Mouse (Mus musculus) intestine, embryonic 16.5 days (tissue): ENCODE results near the gene Nfe2. TPM values are rescaled to one million over a fixed set of nuclear protein-coding genes. Genes with fewer than 3 reads are reported as not detected.
A peak's percentile ranks its signal among the peaks of the same experiment; 100 is the strongest.

Experiments used
- ATAC-seq: fragments of 200-750 bp; cut with Nextera tagmentation; 2 replicates; pipeline ENCODE4 v1.8.0; 2017; ENCODE audit warnings: moderate TSS enrichment, moderate library complexity
- H3K27ac ChIP-seq: fragments of 300-500 bp; sonication (generic); 2 replicates; pipeline ENCODE4 v1.5.1; 2014; ENCODE audit warnings: mild to moderate bottlenecking, low read length
- H3K27me3 ChIP-seq: fragments of 300-500 bp; sonication (generic); replicated peaks from 2 replicates; pipeline ENCODE4 v1.6.1; 2014; ENCODE audit warnings: low read length, control low read depth, mixed read lengths; ENCODE audit not compliant: control insufficient read depth, insufficient read depth
- H3K36me3 ChIP-seq: fragments of 300-500 bp; sonication (generic); 2 replicates; pipeline ENCODE4 v1.6.1; 2014; ENCODE audit warnings: low read length, control low read depth; ENCODE audit not compliant: control insufficient read depth, insufficient read depth
- H3K4me1 ChIP-seq: fragments of 300-500 bp; sonication (generic); 2 replicates; pipeline ENCODE4 v1.6.1; 2014; ENCODE audit warnings: low read length, control low read depth, mixed read lengths; ENCODE audit not compliant: control insufficient read depth, insufficient read depth
- H3K4me2 ChIP-seq: fragments of 300-500 bp; sonication (generic); 2 replicates; pipeline ENCODE4 v1.6.1; 2014; ENCODE audit warnings: low read depth, low read length, control low read depth
- H3K4me3 ChIP-seq: fragments of 300-500 bp; sonication (generic); 2 replicates; pipeline ENCODE4 v1.5.1; 2014; ENCODE audit warnings: mild to moderate bottlenecking, low read length
- H3K9ac ChIP-seq: fragments of 300-500 bp; sonication (generic); 2 replicates; pipeline ENCODE4 v1.6.1; 2014; ENCODE audit warnings: low read depth, low read length
- H3K9me3 ChIP-seq: fragments of 300-500 bp; sonication (generic); 2 replicates; pipeline ENCODE4 v1.6.1; 2016; ENCODE audit warnings: low read length, control low read depth; ENCODE audit not compliant: control insufficient read depth
- WGBS: fragments of 180-500 bp; shearing (Covaris S2); extraction: QIAGEN DNeasy Blood & Tissue Kit; methylation state at CpG from one replicate; pipeline ENCODE4 v1.1.7; 2014; 5-methylcytosine and 5-hydroxymethylcytosine counted together
- polyA plus RNA-seq: library from polyadenylated mRNA; unstranded; fragments of >200 nt; fragmentation: Nextera tagmentation; extraction: Ambion mirVana; gene quantifications from 2 replicates; pipeline ENCODE4 v1.2.1, GENCODE M21; 2015

The Nfe2 gene
- polyA plus RNA-seq, 1 experiment from 2014 or later = 5.2 TPM

GRCm38 (mm10) chr15:103237295-103237694, 20.9 kb downstream of the Nfe2 start:
- H3K4me3 ChIP-seq = no peak overlapping the region
- no peak overlapping the region for H3K27ac ChIP-seq
- no peak overlapping the region for H3K9ac ChIP-seq
- H3K36me3 ChIP-seq = no peaks in the 10 kb centered on the region
- WGBS = 91% methylated on average over 7 of the region's 7 CpGs
- no peaks in the 10 kb centered on the region for H3K27me3 ChIP-seq
- peaks cover 5% of the 10 kb centered on the region for H3K4me1 ChIP-seq
- H3K4me2 ChIP-seq = no peak overlapping the region
- no peaks in the 10 kb centered on the region for H3K9me3 ChIP-seq
- no peak for ATAC-seq

- Histone ChIP-seq H3K4me3 (no peak overlapping the region), H3K9me3 (no peaks in the 10 kb centered on the region), H3K4me1 (peaks cover 6% of the 10 kb centered on the region), H3K27me3 (no peaks in the 10 kb centered on the region), H3K9ac (no peak overlapping the region), H3K4me2 (no peak overlapping the region), H3K27ac (no peak overlapping the region), H3K36me3 (no peaks in the 10 kb centered on the region)
- WGBS = 70% methylated on average over 2 of the region's 2 CpGs
- ATAC-seq = no peak
Observed at GRCm38 (mm10) chr15:103233119-103233518, 25.1 kb downstream of the Nfe2 start.

- Histone ChIP-seq H3K27me3 (no peaks in the 10 kb centered on the region), H3K4me2 (no peak overlapping the region), H3K4me1 (peaks cover 13% of the 10 kb centered on the region), H3K9ac (no peak overlapping the region), H3K27ac (no peak overlapping the region), H3K4me3 (no peak overlapping the region), H3K36me3 (no peaks in the 10 kb centered on the region), H3K9me3 (no peaks in the 10 kb centered on the region)
- ATAC-seq = no peak
- WGBS = 58% methylated on average over 2 of the region's 2 CpGs
Observed at GRCm38 (mm10) chr15:103228904-103229303, 29.3 kb downstream of the Nfe2 start.

GRCm38 (mm10) chr15:103227572-103227971, 30.6 kb downstream of the Nfe2 start:
- H3K9me3 ChIP-seq = no peaks in the 10 kb centered on the region
- no peaks in the 10 kb centered on the region for H3K27me3 ChIP-seq
- no peaks in the 10 kb centered on the region for H3K36me3 ChIP-seq
- 73% methylated on average over 2 of the region's 2 CpGs for WGBS
- H3K4me3 ChIP-seq = no peak overlapping the region
- no peak overlapping the region for H3K4me2 ChIP-seq
- peak overlapping the region; percentile 54; the same call in 1 of the 2 replicates for H3K27ac ChIP-seq
- no peak overlapping the region for H3K9ac ChIP-seq
- peaks cover 13% of the 10 kb centered on the region for H3K4me1 ChIP-seq
- no peak for ATAC-seq

- 66% methylated on average over 3 of the region's 3 CpGs for whole genome bisulfite sequencing
- no peak overlapping the region for H3K4me2 ChIP-seq
- peaks cover 13% of the 10 kb centered on the region for H3K4me1 ChIP-seq
- H3K9me3 ChIP-seq = no peaks in the 10 kb centered on the region
- ATAC-seq = no peak
- H3K27ac ChIP-seq = peak overlapping the region; percentile 54; the same call in 1 of the 2 replicates
- no peak overlapping the region for H3K9ac ChIP-seq
- H3K36me3 ChIP-seq = no peaks in the 10 kb centered on the region
- no peak overlapping the region for H3K4me3 ChIP-seq
- H3K27me3 ChIP-seq = no peaks in the 10 kb centered on the region
Observed at GRCm38 (mm10) chr15:103227022-103227421, 31.2 kb downstream of the Nfe2 start.

- peaks cover 21% of the 10 kb centered on the region for H3K4me1 ChIP-seq
- no peak overlapping the region for H3K4me3 ChIP-seq
- H3K4me2 ChIP-seq = no peak overlapping the region
- H3K27ac ChIP-seq = no peak overlapping the region
- H3K36me3 ChIP-seq = no peaks in the 10 kb centered on the region
- WGBS = 91% methylated on average over 2 of the region's 2 CpGs
- ATAC-seq = no peak
- no peaks in the 10 kb centered on the region for H3K27me3 ChIP-seq
- no peaks in the 10 kb centered on the region for H3K9me3 ChIP-seq
- no peak overlapping the region for H3K9ac ChIP-seq
Observed at GRCm38 (mm10) chr15:103224161-103224560, 34.0 kb downstream of the Nfe2 start.

- H3K4me1 ChIP-seq = peaks cover 14% of the 10 kb centered on the region
- ATAC-seq = no peak
- no peaks in the 10 kb centered on the region for H3K9me3 ChIP-seq
- 88% methylated on average over 1 of the region's 1 CpGs for WGBS
- H3K27me3 ChIP-seq = no peaks in the 10 kb centered on the region
- peak overlapping the region; percentile 58 for H3K27ac ChIP-seq
- no peaks in the 10 kb centered on the region for H3K36me3 ChIP-seq
- H3K4me2 ChIP-seq = no peak overlapping the region
- no peak overlapping the region for H3K9ac ChIP-seq
- H3K4me3 ChIP-seq = no peak overlapping the region
Observed at GRCm38 (mm10) chr15:103221386-103221785, 36.8 kb downstream of the Nfe2 start.

- no peak overlapping the region for H3K4me2 ChIP-seq
- peaks cover 18% of the 10 kb centered on the region for H3K4me1 ChIP-seq
- no peak overlapping the region for H3K4me3 ChIP-seq
- no peaks in the 10 kb centered on the region for H3K9me3 ChIP-seq
- no peaks in the 10 kb centered on the region for H3K27me3 ChIP-seq
- H3K9ac ChIP-seq = no peak overlapping the region
- peak overlapping the region; percentile 58 for H3K27ac ChIP-seq
- peak; percentile 86 for ATAC-seq
- no peaks in the 10 kb centered on the region for H3K36me3 ChIP-seq
- WGBS = 22% methylated on average over 3 of the region's 3 CpGs
Observed at GRCm38 (mm10) chr15:103220785-103221184, 37.4 kb downstream of the Nfe2 start.

- Histone ChIP-seq H3K27ac (peak overlapping the region; percentile 60), H3K4me1 (peaks cover 18% of the 10 kb centered on the region), H3K9me3 (no peaks in the 10 kb centered on the region), H3K4me3 (no peak overlapping the region), H3K9ac (no peak overlapping the region), H3K27me3 (no peaks in the 10 kb centered on the region), H3K36me3 (0 out of 2 replicates have a peak, but pooled peaks cover 3% of the 10 kb centered on the region), H3K4me2 (peak overlapping the region; percentile 63)
- 31% methylated on average over 2 of the region's 2 CpGs for WGBS
- ATAC-seq = no peak
Observed at GRCm38 (mm10) chr15:103216052-103216451, 42.2 kb downstream of the Nfe2 start.
